Mouse (Mus musculus): ENCODE measurements around the gene Dirc2. TPM values are rescaled to one million over a fixed set of nuclear protein-coding genes. Genes with fewer than 3 reads are reported as not detected.

The Dirc2 gene
- polyA plus RNA-seq, 1 experiment from 2014 or later = 16.7 TPM

DNA sequence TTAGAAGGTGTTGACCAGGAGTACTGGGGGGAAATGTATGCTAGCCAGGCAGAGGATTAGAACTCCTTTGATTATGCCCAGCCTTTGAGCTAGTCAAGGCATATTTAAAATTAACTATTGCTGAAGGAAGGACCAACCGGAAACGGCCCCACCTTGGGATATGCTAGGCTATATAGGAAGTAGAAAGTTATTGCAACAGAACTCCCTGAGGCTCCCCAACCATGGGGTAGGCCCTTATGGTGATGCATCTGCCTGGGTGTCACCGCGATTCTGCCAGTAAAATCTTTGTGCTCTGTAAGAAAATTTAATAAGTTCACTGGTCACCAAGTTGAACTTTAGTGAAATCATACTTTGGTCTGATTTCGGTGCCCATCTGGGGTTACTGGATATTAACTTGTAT lies 15.2 kb downstream of the Dirc2 start:
- no peaks in the 10 kb centered on the region for H3K9me3 ChIP-seq (ENCODE audit: control insufficient read depth, low read depth, low read length)
- H3K4me1 ChIP-seq (ENCODE audit: control insufficient read depth, insufficient read depth, low read length) = no peaks in the 10 kb centered on the region
- H3K4me2 ChIP-seq (replicated peaks; ENCODE audit: low read depth, low read length) = no peak overlapping the region
- no peak overlapping the region for H3K4me3 ChIP-seq (ENCODE audit: low read depth, low read length)
- H3K27me3 ChIP-seq (ENCODE audit: control insufficient read depth, insufficient read depth, low read length) = no peaks in the 10 kb centered on the region
- ATAC-seq (ENCODE audit: insufficient number of reproducible peaks, insufficient read depth, low FRiP score, low read depth) = no peak
- H3K36me3 ChIP-seq (ENCODE audit: control insufficient read depth, insufficient read depth, low read length) = no peaks in the 10 kb centered on the region
- no peak overlapping the region for H3K9ac ChIP-seq (replicated peaks; ENCODE audit: low read depth, low read length)
- H3K27ac ChIP-seq (ENCODE audit: low read length) = no peak overlapping the region
- WGBS = 91% methylated on average over 5 of the region's 5 CpGs

DNA sequence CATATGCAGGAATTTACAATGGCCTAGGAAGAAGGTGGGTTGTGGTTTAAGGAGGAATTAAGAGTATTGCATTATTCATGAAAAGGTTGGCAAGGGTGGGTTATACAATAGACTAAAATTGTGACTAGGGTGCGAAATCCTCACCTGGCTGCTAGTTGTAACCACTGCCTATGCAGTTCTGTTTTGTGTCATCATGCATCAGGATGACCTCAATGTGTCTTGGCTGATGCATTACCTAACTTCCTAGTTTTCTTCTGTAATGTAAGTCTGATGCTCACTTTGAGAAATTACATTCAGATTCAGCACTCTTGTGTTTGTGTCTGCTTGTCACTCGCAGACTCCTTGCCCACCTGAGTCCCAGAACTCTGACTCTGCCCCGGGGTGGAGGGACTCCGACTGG lies 17.3 kb downstream of the Dirc2 start:
- H3K4me3 ChIP-seq (ENCODE audit: low read depth, low read length) = no peak overlapping the region
- H3K9me3 ChIP-seq (ENCODE audit: control insufficient read depth, low read depth, low read length) = no peaks in the 10 kb centered on the region
- H3K27me3 ChIP-seq (ENCODE audit: control insufficient read depth, insufficient read depth, low read length) = no peaks in the 10 kb centered on the region
- no peaks in the 10 kb centered on the region for H3K36me3 ChIP-seq (ENCODE audit: control insufficient read depth, insufficient read depth, low read length)
- no peak for ATAC-seq (ENCODE audit: insufficient number of reproducible peaks, insufficient read depth, low FRiP score, low read depth)
- H3K4me1 ChIP-seq (ENCODE audit: control insufficient read depth, insufficient read depth, low read length) = no peaks in the 10 kb centered on the region
- no peak overlapping the region for H3K27ac ChIP-seq (ENCODE audit: low read length)
- H3K9ac ChIP-seq (replicated peaks; ENCODE audit: low read depth, low read length) = no peak overlapping the region
- WGBS = 89% methylated on average over 4 of the region's 4 CpGs
- H3K4me2 ChIP-seq (replicated peaks; ENCODE audit: low read depth, low read length) = no peak overlapping the region

DNA sequence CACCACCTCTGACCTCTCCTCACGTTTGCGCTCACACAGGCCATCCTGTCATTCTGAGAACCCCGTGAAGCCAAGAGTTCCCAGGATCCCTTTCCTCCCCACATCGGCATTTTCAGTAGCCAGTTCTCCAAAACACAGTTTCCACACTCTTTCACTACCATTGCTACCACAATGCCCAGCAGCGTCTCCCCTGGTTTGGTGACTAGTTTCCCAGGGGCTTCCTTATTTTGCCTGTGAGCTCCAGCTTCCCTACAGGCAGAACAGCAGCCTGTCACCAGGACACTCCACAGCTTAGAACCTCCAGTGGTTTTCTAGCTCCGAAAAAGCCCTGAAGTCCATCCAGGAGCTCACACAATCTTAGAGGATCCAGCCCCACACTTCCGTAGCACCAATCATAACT lies 19.8 kb downstream of the Dirc2 start:
- Histone ChIP-seq H3K9ac (replicated peaks; ENCODE audit: low read depth, low read length) (no peak overlapping the region), H3K4me1 (ENCODE audit: control insufficient read depth, insufficient read depth, low read length) (no peaks in the 10 kb centered on the region), H3K27ac (ENCODE audit: low read length) (no peak overlapping the region), H3K4me3 (ENCODE audit: low read depth, low read length) (no peak overlapping the region), H3K9me3 (ENCODE audit: control insufficient read depth, low read depth, low read length) (no peaks in the 10 kb centered on the region), H3K4me2 (replicated peaks; ENCODE audit: low read depth, low read length) (no peak overlapping the region), H3K36me3 (ENCODE audit: control insufficient read depth, insufficient read depth, low read length) (no peaks in the 10 kb centered on the region), H3K27me3 (ENCODE audit: control insufficient read depth, insufficient read depth, low read length) (no peaks in the 10 kb centered on the region)
- ATAC-seq (ENCODE audit: insufficient number of reproducible peaks, insufficient read depth, low FRiP score, low read depth) = no peak
- WGBS = 75% methylated on average over 7 of the region's 7 CpGs

DNA sequence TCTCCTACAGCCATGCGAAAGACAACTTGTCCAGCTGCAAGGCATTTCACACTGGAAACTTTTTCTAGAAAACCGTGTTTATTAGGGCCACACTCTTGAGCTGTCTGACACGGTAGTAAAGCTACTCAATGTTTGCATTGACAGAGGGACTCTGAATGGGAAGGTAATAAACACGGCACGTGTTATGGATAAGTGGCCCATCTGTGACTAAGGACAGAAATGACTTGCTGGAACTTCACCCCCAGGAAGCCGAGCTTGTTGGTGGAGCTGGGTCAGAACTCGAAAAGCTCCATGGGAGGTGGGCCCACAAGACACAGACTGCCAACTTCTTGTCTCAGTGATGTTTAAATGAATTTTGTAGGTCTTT lies 20.9 kb downstream of the Dirc2 start:
- Histone ChIP-seq H3K9ac (replicated peaks; ENCODE audit: low read depth, low read length) (no peak overlapping the region), H3K27me3 (ENCODE audit: control insufficient read depth, insufficient read depth, low read length) (no peaks in the 10 kb centered on the region), H3K36me3 (ENCODE audit: control insufficient read depth, insufficient read depth, low read length) (no peaks in the 10 kb centered on the region), H3K4me1 (ENCODE audit: control insufficient read depth, insufficient read depth, low read length) (no peaks in the 10 kb centered on the region), H3K4me2 (replicated peaks; ENCODE audit: low read depth, low read length) (no peak overlapping the region), H3K4me3 (ENCODE audit: low read depth, low read length) (no peak overlapping the region), H3K27ac (ENCODE audit: low read length) (no peak overlapping the region), H3K9me3 (ENCODE audit: control insufficient read depth, low read depth, low read length) (no peaks in the 10 kb centered on the region)
- 81% methylated on average over 7 of the region's 7 CpGs for WGBS
- ATAC-seq (ENCODE audit: insufficient number of reproducible peaks, insufficient read depth, low FRiP score, low read depth) = no peak

DNA sequence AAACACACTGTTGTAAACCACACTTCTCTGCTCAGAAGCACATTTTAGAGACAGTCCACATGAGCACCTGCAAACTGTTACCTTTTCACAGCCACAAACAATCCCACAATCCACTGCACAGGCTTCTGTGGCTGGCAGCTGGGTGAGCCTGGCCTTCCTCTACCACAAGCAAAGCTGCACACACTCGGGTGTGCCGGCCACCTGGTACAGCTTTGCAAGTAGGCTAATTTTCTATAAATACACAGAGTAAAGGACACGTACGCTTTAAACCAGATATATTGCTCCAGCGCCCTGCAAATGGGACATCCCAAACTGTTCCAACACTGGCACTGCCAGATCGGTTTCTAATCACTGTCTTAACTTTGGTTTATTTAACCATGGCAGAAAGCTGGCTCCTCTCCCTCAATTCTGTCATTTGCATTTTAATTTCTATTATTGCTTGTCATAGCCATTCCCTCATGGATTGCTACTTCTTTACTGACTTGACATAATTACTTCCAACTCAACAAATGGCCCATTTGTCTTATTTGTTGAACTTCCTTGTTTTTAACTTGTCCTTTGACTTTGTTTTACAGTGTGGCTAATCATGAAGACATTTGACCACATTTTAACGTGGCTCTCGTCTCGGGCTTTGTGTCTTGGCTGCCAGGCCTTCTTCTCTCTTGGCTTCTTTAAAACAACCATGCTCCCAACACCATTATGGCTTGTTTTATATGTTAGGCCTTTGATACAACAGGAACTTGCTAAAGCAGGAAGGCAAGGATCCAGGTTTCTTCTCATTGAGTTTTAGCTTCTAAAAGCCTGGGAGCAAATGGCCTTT lies 21.5 kb downstream of the Dirc2 start:
- ATAC-seq (ENCODE audit: insufficient number of reproducible peaks, insufficient read depth, low FRiP score, low read depth) = no peak
- no peaks in the 10 kb centered on the region for H3K4me1 ChIP-seq (ENCODE audit: control insufficient read depth, insufficient read depth, low read length)
- H3K9me3 ChIP-seq (ENCODE audit: control insufficient read depth, low read depth, low read length) = no peaks in the 10 kb centered on the region
- no peak overlapping the region for H3K4me3 ChIP-seq (ENCODE audit: low read depth, low read length)
- H3K27ac ChIP-seq (ENCODE audit: low read length) = no peak overlapping the region
- H3K36me3 ChIP-seq (ENCODE audit: control insufficient read depth, insufficient read depth, low read length) = no peaks in the 10 kb centered on the region
- 77% methylated on average over 9 of the region's 9 CpGs for WGBS
- no peak overlapping the region for H3K9ac ChIP-seq (replicated peaks; ENCODE audit: low read depth, low read length)
- no peaks in the 10 kb centered on the region for H3K27me3 ChIP-seq (ENCODE audit: control insufficient read depth, insufficient read depth, low read length)
- no peak overlapping the region for H3K4me2 ChIP-seq (replicated peaks; ENCODE audit: low read depth, low read length)

DNA sequence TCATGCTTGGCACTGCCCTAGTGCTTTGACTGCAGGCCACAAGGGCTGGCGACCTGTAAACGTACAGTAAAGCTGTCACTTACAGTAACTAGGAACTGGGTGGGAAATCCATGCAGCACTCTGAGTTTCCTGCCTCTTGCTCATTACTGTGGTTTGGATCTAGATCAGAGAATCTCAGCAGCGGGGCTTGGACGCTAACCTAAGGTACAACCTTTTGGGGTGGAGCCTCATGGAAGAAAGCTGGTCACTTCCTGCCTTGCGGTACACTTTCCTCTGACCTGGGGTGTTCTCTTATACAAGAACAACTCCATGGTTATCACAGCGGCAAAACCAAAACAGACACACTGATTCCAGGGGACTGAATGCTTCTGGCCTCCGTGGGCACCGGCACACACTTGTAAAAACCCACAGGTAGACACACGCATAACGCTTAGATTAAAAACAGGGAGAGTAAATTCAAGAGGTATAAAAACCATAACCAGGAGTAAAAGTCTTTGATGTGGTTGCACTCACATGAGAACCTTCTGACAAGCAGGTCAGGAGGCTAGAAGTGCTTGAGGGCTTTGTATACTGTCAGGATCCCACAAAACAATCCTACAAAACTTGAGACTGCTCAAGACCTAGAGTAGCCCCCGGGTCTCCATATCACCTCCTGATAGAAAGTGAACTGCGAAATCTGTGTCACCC lies 26.8 kb downstream of the Dirc2 start:
- Histone ChIP-seq H3K4me3 (ENCODE audit: low read depth, low read length) (no peak overlapping the region), H3K9ac (replicated peaks; ENCODE audit: low read depth, low read length) (no peak overlapping the region), H3K4me1 (ENCODE audit: control insufficient read depth, insufficient read depth, low read length) (no peaks in the 10 kb centered on the region), H3K27ac (ENCODE audit: low read length) (no peak overlapping the region), H3K36me3 (ENCODE audit: control insufficient read depth, insufficient read depth, low read length) (no peaks in the 10 kb centered on the region), H3K9me3 (ENCODE audit: control insufficient read depth, low read depth, low read length) (no peaks in the 10 kb centered on the region), H3K4me2 (replicated peaks; ENCODE audit: low read depth, low read length) (no peak overlapping the region), H3K27me3 (ENCODE audit: control insufficient read depth, insufficient read depth, low read length) (no peaks in the 10 kb centered on the region)
- no peak for ATAC-seq (ENCODE audit: insufficient number of reproducible peaks, insufficient read depth, low FRiP score, low read depth)
- 90% methylated on average over 12 of the region's 12 CpGs for WGBS

DNA sequence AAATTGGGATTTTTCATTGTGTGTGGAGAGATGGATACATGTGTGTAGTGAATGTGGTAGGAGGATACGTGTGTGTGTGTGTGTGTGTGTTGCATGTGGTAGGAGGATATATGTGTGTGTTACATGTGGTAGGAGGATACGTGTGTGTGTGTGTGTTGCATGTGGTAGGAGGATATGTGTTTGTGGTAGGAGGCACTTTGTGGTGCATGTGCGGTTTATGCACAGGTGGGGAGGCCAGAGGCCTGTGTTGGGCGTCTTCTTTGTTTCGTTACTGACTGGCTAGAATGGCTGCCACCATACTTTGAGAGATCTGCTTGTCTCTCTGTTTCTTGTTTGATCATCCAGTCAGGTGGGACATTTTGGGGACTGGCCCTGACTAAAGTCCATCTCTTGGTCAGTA lies 27.5 kb downstream of the Dirc2 start:
- Histone ChIP-seq H3K4me2 (replicated peaks; ENCODE audit: low read depth, low read length) (no peak overlapping the region), H3K9ac (replicated peaks; ENCODE audit: low read depth, low read length) (no peak overlapping the region), H3K36me3 (ENCODE audit: control insufficient read depth, insufficient read depth, low read length) (no peaks in the 10 kb centered on the region), H3K4me1 (ENCODE audit: control insufficient read depth, insufficient read depth, low read length) (no peaks in the 10 kb centered on the region), H3K27me3 (ENCODE audit: control insufficient read depth, insufficient read depth, low read length) (no peaks in the 10 kb centered on the region), H3K27ac (ENCODE audit: low read length) (no peak overlapping the region), H3K4me3 (ENCODE audit: low read depth, low read length) (no peak overlapping the region), H3K9me3 (ENCODE audit: control insufficient read depth, low read depth, low read length) (no peaks in the 10 kb centered on the region)
- 91% methylated on average over 5 of the region's 5 CpGs for WGBS
- ATAC-seq (ENCODE audit: insufficient number of reproducible peaks, insufficient read depth, low FRiP score, low read depth) = no peak

DNA sequence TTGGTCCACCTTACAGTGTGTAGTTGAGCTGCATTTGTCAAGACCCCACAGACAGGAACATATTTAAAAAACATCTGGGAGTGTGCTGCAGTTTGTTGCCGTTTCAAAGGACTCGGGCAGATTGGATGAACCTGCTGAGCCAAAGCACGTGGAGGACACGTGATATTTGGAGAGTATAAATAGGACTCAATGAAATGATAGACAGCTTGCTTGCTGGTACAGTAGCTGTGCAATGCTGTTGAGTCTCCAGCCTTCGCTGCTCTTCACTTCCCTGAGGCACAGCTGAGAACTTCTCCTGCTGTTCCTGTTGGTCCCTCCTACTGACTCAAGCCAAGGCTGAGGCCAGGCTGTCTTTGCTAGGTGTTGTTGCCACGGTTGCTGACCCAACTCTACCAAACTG lies 28.2 kb downstream of the Dirc2 start:
- WGBS = 78% methylated on average over 6 of the region's 6 CpGs
- no peak for ATAC-seq (ENCODE audit: insufficient number of reproducible peaks, insufficient read depth, low FRiP score, low read depth)
- no peak overlapping the region for H3K4me3 ChIP-seq (ENCODE audit: low read depth, low read length)

More for the DNA sequence above, 28.2 kb downstream of the Dirc2 start:
- Histone ChIP-seq H3K4me1 (ENCODE audit: control insufficient read depth, insufficient read depth, low read length) (no peaks in the 10 kb centered on the region), H3K4me2 (replicated peaks; ENCODE audit: low read depth, low read length) (no peak overlapping the region), H3K27ac (ENCODE audit: low read length) (no peak overlapping the region), H3K27me3 (ENCODE audit: control insufficient read depth, insufficient read depth, low read length) (no peaks in the 10 kb centered on the region), H3K9me3 (ENCODE audit: control insufficient read depth, low read depth, low read length) (no peaks in the 10 kb centered on the region), H3K36me3 (ENCODE audit: control insufficient read depth, insufficient read depth, low read length) (no peaks in the 10 kb centered on the region), H3K9ac (replicated peaks; ENCODE audit: low read depth, low read length) (no peak overlapping the region)
